Mouse (Mus musculus): ENCODE measurements around the gene Parn. TPM values are rescaled to one million over a fixed set of nuclear protein-coding genes. Genes with fewer than 3 reads are reported as not detected.

The Parn gene
- total RNA-seq, 2 experiments from 2014 or later, result 34.4 to 37.4 TPM

Other genes starting within 250 kb of the Parn start
- gene Bfar, start 3.7 kb upstream of the Parn start, total RNA-seq (2021), result 10 to 100 TPM; 63.2 to 69.8 TPM
- gene 3110001I22Rik, start 3.8 kb upstream of the Parn start, total RNA-seq (2021), result 1 to 10 TPM; 6.5 to 7.5 TPM
- not detected for gene Pla2g10, start 62.8 kb upstream of the Parn start, total RNA-seq (2021)
- gene Rrn3, start 112.5 kb upstream of the Parn start, total RNA-seq (2021), result 10 to 100 TPM; 37.6 to 38.0 TPM
- 10 to 100 TPM; 69.2 to 82.8 TPM for gene Ntan1, start 150.7 kb upstream of the Parn start, total RNA-seq (2021)
- 10 to 100 TPM; 75.6 to 76.5 TPM for gene Pdxdc1, start 235.0 kb upstream of the Parn start, total RNA-seq (2021)
- 1 to 10 TPM; 6.6 to 8.1 TPM for gene Mpv17l, start 235.0 kb upstream of the Parn start, total RNA-seq (2021)